Mouse (Mus musculus): Measurements from ENCODE around the gene Serinc3.
"Not testable (repeated sequence)": the region's sequence is repeated elsewhere in the genome, so short reads cannot be mapped to it uniquely, and the experiment has no call there.

Gene Serinc3

DNA sequence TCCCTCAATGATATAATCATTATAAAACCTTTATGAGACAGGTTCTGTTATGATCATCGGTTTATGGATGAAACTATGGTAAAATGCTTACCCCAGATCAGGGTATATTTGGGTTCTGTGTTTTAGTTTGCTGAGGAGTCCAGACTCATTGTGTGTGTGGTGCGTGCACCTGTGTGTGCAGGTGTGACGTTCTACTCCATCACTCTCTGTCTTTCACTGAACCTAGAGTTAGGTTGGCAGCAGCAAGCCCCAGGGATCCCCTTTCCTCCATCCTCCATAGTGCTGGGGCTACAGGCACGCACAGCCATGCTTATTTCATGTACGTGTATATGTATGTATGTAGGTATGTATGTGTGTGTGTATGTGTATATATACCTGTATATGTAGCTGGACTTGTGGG, 17.1 kb upstream of the Serinc3 start:
- DNase-seq = no peak

GRCm38 (mm10) chr2:163661371-163661850, 16.5 kb upstream of the Serinc3 start:
- DNase-seq = no peak

DNA sequence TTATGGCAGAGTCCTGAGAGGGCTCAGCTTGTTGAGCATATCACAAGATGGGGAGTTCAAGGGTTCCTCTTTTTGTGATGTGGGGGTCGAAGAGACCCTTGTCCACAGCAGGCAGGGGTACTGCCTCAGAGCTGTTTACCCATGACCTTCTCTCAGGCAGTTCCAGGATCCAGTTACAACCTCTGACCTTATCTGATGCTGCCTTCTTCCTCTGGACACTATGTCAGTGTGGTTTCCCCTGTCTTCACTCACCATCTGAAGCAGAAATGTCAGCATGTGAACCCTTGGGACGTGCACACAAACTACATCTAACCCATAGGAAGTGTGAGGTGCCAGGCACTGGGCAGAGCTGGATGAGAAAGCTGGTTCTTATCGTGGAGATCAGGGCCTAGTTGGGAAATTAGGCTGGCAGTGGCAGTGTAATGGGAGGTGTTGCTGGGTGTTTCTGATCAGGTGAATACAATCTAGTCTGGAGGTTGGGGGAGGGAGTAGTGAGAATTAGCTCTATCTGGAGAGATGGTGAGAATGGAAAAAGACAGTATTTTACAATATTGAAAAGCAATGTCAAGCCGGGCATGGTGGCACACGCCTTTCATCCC, 15.3 kb upstream of the Serinc3 start:
- DNase-seq = no peak

GRCm38 (mm10) chr2:163659431-163659830, 14.5 kb upstream of the Serinc3 start:
- DNase-seq = no peak

- DNase-seq = peak; percentile 59
Measured at GRCm38 (mm10) chr2:163658941-163659340, 14.0 kb upstream of the Serinc3 start.

GRCm38 (mm10) chr2:163657975-163658886, 13.3 kb upstream of the Serinc3 start, which contains the start of gene Pkig:
Pkig (plus strand) TSS chr2:163658386.
- DNase-seq = peak; percentile 86

- DNase-seq = no peak
Measured at GRCm38 (mm10) chr2:163657486-163657885, 12.6 kb upstream of the Serinc3 start.

GRCm38 (mm10) chr2:163655699-163656098, 10.8 kb upstream of the Serinc3 start:
- not testable (repeated sequence) for DNase-seq

GRCm38 (mm10) chr2:163646461-163647080, 1.6 kb upstream of the Serinc3 start:
- DNase-seq = no peak

GRCm38 (mm10) chr2:163645700-163646460, 949 bp upstream of the Serinc3 start:
- peak; percentile 35 for DNase-seq

- no peak for DNase-seq
Measured at GRCm38 (mm10) chr2:163644047-163644446, 884 bp downstream of the Serinc3 start.

GRCm38 (mm10) chr2:163643576-163643971, 1.4 kb downstream of the Serinc3 start:
- no peak for DNase-seq

GRCm38 (mm10) chr2:163642685-163643575, 2.0 kb downstream of the Serinc3 start:
- DNase-seq = peak; percentile 80

- no peak for DNase-seq
Measured at GRCm38 (mm10) chr2:163641681-163642080, 3.2 kb downstream of the Serinc3 start.

GRCm38 (mm10) chr2:163640493-163640892, 4.4 kb downstream of the Serinc3 start:
- DNase-seq = no peak

- DNase-seq = no peak
Measured at GRCm38 (mm10) chr2:163637655-163638266, 7.2 kb downstream of the Serinc3 start.

GRCm38 (mm10) chr2:163636057-163636456, 8.9 kb downstream of the Serinc3 start:
- DNase-seq = no peak

GRCm38 (mm10) chr2:163634211-163634610, 10.7 kb downstream of the Serinc3 start:
- no peak for DNase-seq

- DNase-seq = no peak
Measured at GRCm38 (mm10) chr2:163631715-163632114, 13.2 kb downstream of the Serinc3 start.

DNA sequence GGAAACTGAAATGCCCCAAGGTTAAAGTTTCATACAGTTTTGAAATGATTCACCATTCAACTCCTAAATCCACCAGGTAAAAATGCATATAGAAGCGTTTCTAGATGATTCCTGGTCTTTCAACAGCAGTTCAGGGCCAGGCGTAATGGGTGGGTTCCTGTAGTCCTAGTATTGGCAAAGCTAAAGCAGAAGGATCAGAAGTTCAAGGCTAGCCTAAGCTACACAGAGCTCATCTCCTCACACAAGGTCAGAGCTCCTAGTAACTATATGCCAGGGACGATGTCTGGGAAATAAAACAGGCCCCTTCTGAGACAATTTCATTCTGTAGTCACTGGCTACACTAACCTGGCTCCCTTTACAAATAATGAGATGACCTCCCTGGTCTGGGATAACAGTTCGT, 13.7 kb downstream of the Serinc3 start:
- DNase-seq = no peak

GRCm38 (mm10) chr2:163621401-163621800, 23.5 kb downstream of the Serinc3 start:
- DNase-seq = not testable (repeated sequence)

All from cerebellum, adult 9-11 months (tissue).